Mouse (Mus musculus) cerebellum, adult 2 months (tissue): ENCODE measurements around the gene 1700011L22Rik. TPM values are rescaled to one million over a fixed set of nuclear protein-coding genes. Genes with fewer than 3 reads are reported as not detected.

Source experiments
- DNase-seq, 2 experiments: peaks; one replicate each; pipeline ENCODE4 v3.0.0; 2021
- H3K27ac ChIP-seq: fragments of 200-500 bp; 2 replicates; pipeline ENCODE4 v1.5.1; 2012; ENCODE audit warnings: low read length, control low read depth, inconsistent platforms; ENCODE audit not compliant: insufficient read depth
- H3K27me3 ChIP-seq: fragments of 200-500 bp; 2 replicates; pipeline ENCODE4 v1.6.1; 2012; ENCODE audit warnings: inconsistent platforms, mild to moderate bottlenecking, low read length, moderate library complexity; ENCODE audit not compliant: control insufficient read depth, insufficient read depth
- H3K4me1 ChIP-seq: fragments of 200-500 bp; 2 replicates; pipeline ENCODE4 v1.6.1; 2011; ENCODE audit warnings: low read length; ENCODE audit not compliant: control insufficient read depth, insufficient read depth
- H3K4me3 ChIP-seq: fragments of 200-500 bp; replicated peaks from 2 replicates; pipeline ENCODE3; 2011; ENCODE audit warnings: mild to moderate bottlenecking, low read depth, low read length, control low read depth; ENCODE audit not compliant: insufficient read depth
- CTCF ChIP-seq: fragments of 200-500 bp; IDR thresholded peaks from 2 replicates; pipeline ENCODE4 v1.5.1; 2011; ENCODE audit warnings: low read depth, mild to moderate bottlenecking, control low read depth, low read length, moderate library complexity, borderline replicate concordance; ENCODE audit not compliant: insufficient read depth
- POLR2A ChIP-seq: fragments of 200-500 bp; IDR thresholded peaks from 2 replicates; pipeline ENCODE4 v1.6.1; 2011; ENCODE audit warnings: low read length, control low read depth, borderline replicate concordance; ENCODE audit not compliant: insufficient read depth
- WGBS: fragments of 180-500 bp; shearing (Covaris S2); methylation state at CpG from one replicate; pipeline ENCODE4 v1.1.7; 2018; 5-methylcytosine and 5-hydroxymethylcytosine counted together
- polyA plus RNA-seq: library from polyadenylated mRNA; depleted of rRNA; stranded (reverse); fragments of >200 nt; gene quantifications from 2 replicates; pipeline ENCODE4 v1.2.3, GENCODE M21; 2012

1700011L22Rik gene
- polyA plus RNA-seq, 1 experiment = not detected

- TF ChIP-seq CTCF = no peak
- H3K27me3 ChIP-seq = no peaks in the 10 kb centered on the region
- DNase-seq = no peak
- H3K4me3 ChIP-seq = no peak overlapping the region
- WGBS = 93% methylated on average over 4 of the region's 4 CpGs
- H3K27ac ChIP-seq = no peak overlapping the region
- peaks cover 7% of the 10 kb centered on the region for H3K4me1 ChIP-seq
Measured at GRCm38 (mm10) chr8:79288250-79288649, 39.9 kb upstream of the 1700011L22Rik start.

DNA sequence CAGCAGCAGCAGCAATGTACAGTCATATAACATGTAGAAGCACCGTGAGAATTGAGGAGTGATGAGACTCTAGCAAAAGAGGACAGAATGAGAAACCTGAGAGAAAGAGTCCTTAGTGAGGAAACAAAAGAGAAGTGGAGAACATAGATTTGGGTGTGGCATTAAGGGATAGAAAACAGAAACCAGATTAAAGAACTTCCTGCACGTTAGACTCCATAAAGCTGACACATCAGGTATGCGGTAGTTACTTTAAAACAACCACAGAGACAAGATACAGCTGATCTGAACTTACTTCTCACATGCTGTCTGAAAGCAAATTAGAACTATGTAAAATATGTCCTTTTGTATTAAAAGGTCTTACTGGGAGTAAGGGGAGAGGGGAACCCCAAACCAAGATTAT is 38.1 kb upstream of the 1700011L22Rik start:
- 97% methylated on average over 3 of the region's 3 CpGs for WGBS
- TF ChIP-seq POLR2A (no peak), CTCF (no peak)
- DNase-seq = no peak
- 0 out of 2 replicates have a peak, but pooled peaks cover 2% of the 10 kb centered on the region for H3K4me1 ChIP-seq
- H3K27ac ChIP-seq = no peak overlapping the region
- H3K27me3 ChIP-seq = no peaks in the 10 kb centered on the region
- H3K4me3 ChIP-seq = no peak overlapping the region

DNA sequence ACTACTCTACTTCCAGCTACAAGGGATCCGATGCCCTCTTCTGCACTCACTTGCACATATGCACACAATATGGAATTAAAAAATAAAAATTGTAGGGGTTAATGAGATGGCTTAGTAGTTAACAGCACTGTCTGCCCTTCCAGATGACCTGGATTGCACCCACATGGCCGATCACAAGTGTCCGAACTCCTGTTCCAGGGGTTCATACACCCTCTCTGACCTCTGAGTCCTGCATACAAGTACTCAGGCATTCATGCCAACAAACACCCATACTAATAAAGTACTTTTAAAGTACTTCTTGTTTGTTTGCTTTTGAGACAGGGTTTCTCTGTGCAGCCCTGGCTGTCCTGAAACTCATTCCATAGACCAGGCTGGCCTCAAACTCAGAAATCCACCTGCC is 36.3 kb upstream of the 1700011L22Rik start:
- TF ChIP-seq CTCF = no peak
- TF ChIP-seq POLR2A = no peak
- no peak for DNase-seq
- no peak overlapping the region for H3K27ac ChIP-seq
- H3K4me1 ChIP-seq = 0 out of 2 replicates have a peak, but pooled peaks cover 2% of the 10 kb centered on the region
- WGBS = 97% methylated on average over 3 of the region's 3 CpGs
- H3K27me3 ChIP-seq = no peaks in the 10 kb centered on the region
- no peak overlapping the region for H3K4me3 ChIP-seq

- no peak for TF ChIP-seq POLR2A
- WGBS = 90% methylated on average over 6 of the region's 6 CpGs
- H3K27ac ChIP-seq = no peak overlapping the region
- H3K4me1 ChIP-seq = no peaks in the 10 kb centered on the region
- H3K27me3 ChIP-seq = no peaks in the 10 kb centered on the region
- no peak overlapping the region for H3K4me3 ChIP-seq
- DNase-seq = no peak
Measured at GRCm38 (mm10) chr8:79281376-79281890, 33.1 kb upstream of the 1700011L22Rik start.

- H3K27me3 ChIP-seq = no peaks in the 10 kb centered on the region
- H3K4me3 ChIP-seq = no peak overlapping the region
- TF ChIP-seq CTCF = no peak
- no peak for TF ChIP-seq POLR2A
- WGBS = 89% methylated on average over 8 of the region's 8 CpGs
- H3K4me1 ChIP-seq = no peaks in the 10 kb centered on the region
- DNase-seq = no peak
- no peak overlapping the region for H3K27ac ChIP-seq
Measured at GRCm38 (mm10) chr8:79277264-79277870, 29.0 kb upstream of the 1700011L22Rik start.

DNA sequence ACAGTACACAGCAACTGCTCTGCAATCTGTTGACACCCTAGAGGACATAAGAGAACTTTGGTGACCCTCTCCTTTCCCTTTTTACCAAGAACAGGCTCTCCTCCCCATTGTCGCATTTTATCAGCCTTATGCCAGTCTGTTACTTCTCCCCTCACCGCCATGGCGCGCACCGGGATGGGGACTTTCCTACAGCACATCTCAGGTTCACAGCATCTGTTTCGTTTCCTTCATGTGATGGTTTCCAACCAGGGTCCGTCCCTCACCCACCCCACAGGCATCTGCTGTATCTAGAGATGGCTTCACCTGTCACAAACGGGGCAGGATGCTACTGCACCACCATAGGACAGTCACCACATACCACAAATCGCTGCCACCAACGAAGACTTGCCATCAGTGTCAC is 26.6 kb upstream of the 1700011L22Rik start:
- DNase-seq = no peak
- WGBS = 93% methylated on average over 10 of the region's 10 CpGs
- no peak for TF ChIP-seq CTCF
- TF ChIP-seq POLR2A = no peak
- Histone ChIP-seq H3K4me3 (no peak overlapping the region), H3K27ac (no peak overlapping the region), H3K4me1 (no peaks in the 10 kb centered on the region), H3K27me3 (no peaks in the 10 kb centered on the region)

- Histone ChIP-seq H3K4me3 (no peak overlapping the region), H3K27me3 (no peaks in the 10 kb centered on the region), H3K4me1 (no peaks in the 10 kb centered on the region), H3K27ac (no peak overlapping the region)
- TF ChIP-seq CTCF = no peak
- TF ChIP-seq POLR2A = no peak
- no peak for DNase-seq
- WGBS = 87% methylated on average over 6 of the region's 6 CpGs
Measured at GRCm38 (mm10) chr8:79273776-79274175, 25.4 kb upstream of the 1700011L22Rik start.

DNA sequence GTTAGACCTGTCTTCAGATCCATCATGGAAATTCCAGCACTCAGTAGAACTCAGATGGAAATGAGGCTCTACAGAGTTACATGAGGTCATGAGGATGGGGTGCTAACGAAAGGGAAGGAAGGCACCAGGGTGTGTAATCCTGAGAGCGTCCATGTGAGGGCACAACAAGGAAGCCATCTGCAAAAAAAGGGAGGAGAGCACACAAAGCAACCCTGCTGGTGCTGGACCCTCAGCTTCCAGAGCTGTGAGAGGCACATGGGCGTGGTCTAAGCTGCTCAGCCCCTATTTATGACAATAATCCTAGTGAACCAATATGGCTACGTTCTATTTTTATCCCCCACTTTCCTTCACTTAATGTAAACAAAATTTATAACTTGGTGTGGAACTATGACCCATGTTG is 24.3 kb upstream of the 1700011L22Rik start:
- H3K27ac ChIP-seq = no peak overlapping the region
- TF ChIP-seq POLR2A (no peak), CTCF (0 out of 2 replicates have a peak, but pooled peaks have one; percentile 17)
- H3K4me3 ChIP-seq = no peak overlapping the region
- 69% methylated on average over 4 of the region's 4 CpGs for WGBS
- H3K4me1 ChIP-seq = no peaks in the 10 kb centered on the region
- no peak for DNase-seq
- H3K27me3 ChIP-seq = no peaks in the 10 kb centered on the region
